9 mouse cellular contexts compared by ENCODE assay signal in genomic region chr17:26602371-26602885, GRCm38 (mm10). TPM values are rescaled to one million over a fixed set of nuclear protein-coding genes. Genes with fewer than 3 reads are reported as not detected.
DNase-seq lines count a peak whose midpoint lies in the region; ATAC-seq and TF ChIP-seq lines count a peak whose summit lies in the region.
"Had no signal": no experiment of that assay in that cellular context is flagged by ENCODE, and none has a peak within 500 bp of the region (broad histone marks: within the 10 kb centered on the region; RNA-seq: fewer than 3 reads in every experiment).

No protein-coding gene starts in this region.

- TF ChIP-seq EP300 in liver, postnatal 0 days (IDR thresholded peaks at IDR 0.05; ENCODE audit: low read depth) = 0 out of 2 replicates have a peak, but pooled peaks have one; percentile 28

- H3K4me2 ChIP-seq in intestine, embryonic 16.5 days (ENCODE audit: low read depth, low read length) = no peak overlapping the region
- H3K4me2 ChIP-seq in liver, postnatal 0 days (ENCODE audit: low read depth, low read length) = peak overlapping the region; percentile 11; the same call in 1 of the 2 replicates

- H3K36me3 ChIP-seq in intestine, embryonic 16.5 days (ENCODE audit: control insufficient read depth, insufficient read depth, low read length) = no peaks in the 10 kb centered on the region
- 0 out of 2 replicates have a peak, but pooled peaks cover 2% of the 10 kb centered on the region for H3K36me3 ChIP-seq in liver, postnatal 0 days (replicated peaks; ENCODE audit: insufficient read depth, low read length)

- H3K27me3 ChIP-seq in intestine, embryonic 16.5 days (replicated peaks; ENCODE audit: control insufficient read depth, insufficient read depth, low read length) = no peaks in the 10 kb centered on the region
- H3K27me3 ChIP-seq in liver, postnatal 0 days (ENCODE audit: insufficient read depth, low read length) = no peaks in the 10 kb centered on the region

- WGBS in intestine, embryonic 16.5 days = 60% methylated on average over 12 of the region's 12 CpGs
- WGBS in liver, postnatal 0 days (ENCODE audit: insufficient replicate concordance) = 57% methylated on average over 12 of the region's 12 CpGs

- H3K4me1 ChIP-seq in intestine, embryonic 16.5 days (ENCODE audit: control insufficient read depth, insufficient read depth, low read length) = peaks cover 20% of the 10 kb centered on the region
- peaks cover 30% of the 10 kb centered on the region for H3K4me1 ChIP-seq in liver, postnatal 0 days (ENCODE audit: insufficient read depth)

- intact Hi-C loops in gastrocnemius, adult 2 months (cut with DNase I) = no loop called here

- H3K4me3 ChIP-seq in gastrocnemius, adult 2 months = no peak overlapping the region
- no peak overlapping the region for H3K4me3 ChIP-seq in intestine, embryonic 16.5 days (ENCODE audit: low read length)
- no peak overlapping the region for H3K4me3 ChIP-seq in liver, postnatal 0 days (ENCODE audit: low read depth, low read length)
- H3K4me3 ChIP-seq: erythroblast, embryonic 14.5 days had no signal

- DNase-seq in cerebellum, adult 11-12 months = peak; percentile 67
- DNase-seq in cerebellum, postnatal 4 days (ENCODE audit: low spot score in 2 of 2) = no peak
- DNase-seq in Muller cell, postnatal 12 days (ENCODE audit: inconsistent ontology term) = peak; percentile 48
- DNase-seq in gastrocnemius, adult 2 months = peak; percentile 72
- DNase-seq in liver, postnatal 0 days = peak; percentile 79
- DNase-seq in yolk sac, embryonic 10.5 days (ENCODE audit: low spot score) = no peak
- no peak for DNase-seq in spleen, postnatal 10 days (ENCODE audit: low spot score in 2 of 2)

- H3K9ac ChIP-seq in intestine, embryonic 16.5 days (ENCODE audit: low read depth, low read length) = no peak overlapping the region
- H3K9ac ChIP-seq in liver, postnatal 0 days (replicated peaks) = peak overlapping the region; percentile 32; the same call in 1 of the 2 replicates

- ATAC-seq in intestine, embryonic 16.5 days = 0 out of 2 replicates have a peak, but pooled peaks have one; percentile 26
- peak; percentile 85 for ATAC-seq in liver, postnatal 0 days

- no peaks in the 10 kb centered on the region for H3K9me3 ChIP-seq in intestine, embryonic 16.5 days (ENCODE audit: control insufficient read depth, low read length)
- no peaks in the 10 kb centered on the region for H3K9me3 ChIP-seq in liver, postnatal 0 days (ENCODE audit: low read length)

- TF ChIP-seq CTCF in gastrocnemius, adult 2 months (IDR thresholded peaks at IDR 0.05) = no peak
- no peak for TF ChIP-seq CTCF in liver, postnatal 0 days (IDR thresholded peaks at IDR 0.05; ENCODE audit: low read depth)

- H3K27ac ChIP-seq in gastrocnemius, adult 2 months = peak overlapping the region; percentile 80
- H3K27ac ChIP-seq in intestine, embryonic 16.5 days (ENCODE audit: low read length) = peak overlapping the region; percentile 56
- peak overlapping the region; percentile 86 for H3K27ac ChIP-seq in liver, postnatal 0 days (ENCODE audit: low read depth)

RNA-seq across cellular contexts. Expression of gene Dusp1, which starts 40.5 kb away (rescaled TPM):
- 10 to 100 TPM; 73.0 to 89.6 TPM for total RNA-seq in gastrocnemius, adult 2 months (2021)
- polyA plus RNA-seq in intestine, embryonic 16.5 days (2015; fragmentation: Nextera tagmentation; extraction: Ambion mirVana) = 12.2 and 14.4 TPM in 2 replicates
- polyA plus RNA-seq in liver, postnatal 0 days (2015; fragmentation: Nextera tagmentation; extraction: Ambion mirVana) = 13.4 and 14.2 TPM in 2 replicates

RNA-seq across cellular contexts. Expression of gene Ergic1, which starts 41.1 kb away (rescaled TPM):
- 10 to 100 TPM; 40.3 to 60.3 TPM for total RNA-seq in gastrocnemius, adult 2 months (2021)
- 88.6 and 91.2 TPM in 2 replicates for polyA plus RNA-seq in intestine, embryonic 16.5 days (2015; fragmentation: Nextera tagmentation; extraction: Ambion mirVana)
- polyA plus RNA-seq in liver, postnatal 0 days (2015; fragmentation: Nextera tagmentation; extraction: Ambion mirVana) = 34.4 and 35.0 TPM in 2 replicates

Comparison
In these comparisons a context has a peak if more than half of its experiments do, and no peak if none do; other contexts are left out.
1. DNase-seq: peak in cerebellum, adult 11-12 months (single experiment), Muller cell, postnatal 12 days (single experiment), gastrocnemius, adult 2 months (single experiment) and liver, postnatal 0 days (single experiment); none in cerebellum, postnatal 4 days (0 of 2), yolk sac, embryonic 10.5 days (single experiment) and spleen, postnatal 10 days (0 of 2).
2. Peak in every context shown above with its lines, with median percentiles within 50 percentile points of each other: H3K27ac ChIP-seq.